Mouse (Mus musculus) ovary, postnatal 10 days (tissue): ENCODE results near the gene Dtx3.
"Not testable (repeated sequence)": the region's sequence is repeated elsewhere in the genome, so short reads cannot be mapped to it uniquely, and the experiment has no call there.

ENCODE experiments used
- DNase-seq: peaks from one replicate; pipeline ENCODE4 v3.0.0; 2022; ENCODE audit warnings: low spot score

Dtx3 gene

GRCm38 (mm10) chr10:127165654-127166403 lies 29.7 kb downstream of the Dtx3 start:
- no peak for DNase-seq

DNA sequence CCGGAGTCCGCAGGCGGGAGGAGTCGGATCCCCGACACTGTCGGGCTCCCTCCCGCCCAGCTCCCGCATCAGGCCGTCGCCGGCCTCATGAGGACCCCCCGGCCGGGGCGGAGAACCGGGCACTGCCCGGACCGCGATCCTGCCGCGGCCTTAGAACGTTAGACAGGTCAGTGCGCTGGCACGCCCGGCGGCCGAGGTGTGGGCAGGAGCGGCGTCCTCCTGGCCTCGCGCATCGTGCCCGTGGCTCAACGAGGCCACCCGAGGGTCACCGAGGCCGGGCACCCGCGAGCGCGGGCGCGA lies 30.2 kb downstream of the Dtx3 start:
- no peak for DNase-seq

DNA sequence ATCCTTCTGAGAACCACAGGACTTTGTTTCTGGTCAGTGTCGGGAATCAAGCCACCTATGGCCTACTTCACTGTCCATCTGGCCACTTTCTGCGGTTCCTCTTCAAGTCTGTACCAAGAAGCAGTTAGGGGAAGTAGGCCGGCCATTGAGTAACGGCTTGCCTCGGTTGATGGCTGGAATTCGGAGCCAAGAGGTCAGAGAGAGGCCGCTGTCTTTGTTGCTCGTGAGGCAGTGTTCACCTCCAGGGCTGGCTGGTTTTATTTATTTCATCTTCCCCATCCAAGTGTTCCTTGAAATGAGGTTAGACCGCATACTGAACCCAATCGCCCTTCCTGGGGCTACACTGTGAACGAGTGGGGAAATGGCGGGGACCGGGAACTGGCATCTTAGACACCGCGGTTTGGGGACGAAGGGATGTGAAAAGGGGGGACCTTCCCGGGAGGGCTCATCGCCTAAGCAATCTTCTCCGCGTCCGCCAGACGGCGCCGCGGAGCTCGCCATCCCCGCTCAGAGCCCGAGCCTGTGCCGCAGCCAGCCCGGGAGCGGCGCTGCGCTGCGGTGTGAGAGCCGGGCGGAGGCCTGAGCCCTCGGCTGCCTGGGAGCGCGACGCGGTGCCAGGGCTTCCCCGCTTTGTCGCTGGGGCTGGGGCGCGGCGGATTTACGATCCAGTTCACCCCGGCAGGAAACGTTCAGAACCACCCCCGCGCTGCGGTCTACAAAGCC lies 30.7 kb downstream of the Dtx3 start, which contains the start of gene B4galnt1:
TSS of gene B4galnt1 (plus strand) at position 595 of the 723 bp plus-strand sequence.
- peak; percentile 44 for DNase-seq

DNA sequence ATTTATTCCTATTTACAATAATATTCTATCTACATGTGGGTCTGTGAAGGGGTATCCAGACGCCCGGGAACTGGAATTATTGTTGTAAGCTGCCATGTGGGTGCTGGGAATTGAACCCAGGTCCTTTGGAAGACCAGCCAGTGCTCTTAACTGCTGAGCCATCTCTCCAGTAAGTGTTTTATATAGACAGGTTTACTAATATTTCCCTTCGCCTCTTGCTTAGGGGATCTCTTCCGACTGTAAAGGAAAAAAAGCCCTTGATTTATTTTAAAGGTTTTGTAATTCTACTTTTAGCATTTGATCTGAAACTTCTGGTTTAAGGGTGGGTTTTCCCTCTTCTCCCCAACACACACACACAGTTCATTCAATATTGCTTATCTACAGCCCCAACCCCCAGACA lies 31.3 kb downstream of the Dtx3 start:
- DNase-seq, result no peak

DNA sequence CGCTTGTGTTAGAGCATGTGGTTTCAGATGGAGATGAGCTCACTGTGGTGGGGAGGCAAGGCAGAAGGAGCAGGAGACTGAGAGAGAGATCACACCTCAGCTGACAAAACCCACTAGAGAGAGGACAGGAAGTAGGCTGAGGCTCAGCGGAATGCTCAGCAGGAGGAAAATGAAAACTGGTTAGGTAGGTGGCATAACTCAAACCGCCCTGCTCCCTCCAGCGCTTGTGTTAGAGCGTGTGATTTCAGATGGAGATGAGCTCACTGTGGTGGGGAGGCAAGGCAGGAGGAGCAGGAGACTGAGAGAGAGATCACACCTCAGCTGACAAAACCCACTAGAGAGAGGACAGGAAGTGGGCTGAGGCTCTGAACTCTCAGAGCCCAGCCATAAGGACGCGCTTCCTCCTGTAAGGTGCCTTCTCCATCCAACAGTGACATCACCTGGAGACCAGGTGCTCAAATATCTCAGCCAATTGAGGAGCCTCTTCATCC lies 32.7 kb downstream of the Dtx3 start:
- not testable (repeated sequence) for DNase-seq

DNA sequence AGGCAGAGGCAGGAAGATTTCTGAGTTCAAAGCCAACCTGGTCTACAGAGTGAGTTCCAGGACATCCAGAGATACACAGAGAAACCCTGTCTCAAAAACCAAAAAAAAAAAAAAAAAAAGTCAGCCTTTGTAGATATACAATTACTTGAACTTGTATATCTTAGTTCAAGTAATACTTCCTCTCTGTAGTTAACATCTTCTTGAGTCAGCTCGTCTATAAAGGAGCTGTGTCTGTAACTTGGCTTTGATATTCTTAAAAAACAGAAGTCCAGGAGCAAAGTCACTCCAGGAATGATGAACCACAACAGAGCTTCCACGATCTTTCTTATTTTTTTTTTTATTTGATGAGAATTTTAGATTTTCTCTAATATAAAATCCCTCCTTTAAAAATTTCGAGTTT lies 34.8 kb downstream of the Dtx3 start:
- DNase-seq, result no peak

- DNase-seq, result no peak
Measured at GRCm38 (mm10) chr10:127160081-127160480, 35.4 kb downstream of the Dtx3 start.

DNA sequence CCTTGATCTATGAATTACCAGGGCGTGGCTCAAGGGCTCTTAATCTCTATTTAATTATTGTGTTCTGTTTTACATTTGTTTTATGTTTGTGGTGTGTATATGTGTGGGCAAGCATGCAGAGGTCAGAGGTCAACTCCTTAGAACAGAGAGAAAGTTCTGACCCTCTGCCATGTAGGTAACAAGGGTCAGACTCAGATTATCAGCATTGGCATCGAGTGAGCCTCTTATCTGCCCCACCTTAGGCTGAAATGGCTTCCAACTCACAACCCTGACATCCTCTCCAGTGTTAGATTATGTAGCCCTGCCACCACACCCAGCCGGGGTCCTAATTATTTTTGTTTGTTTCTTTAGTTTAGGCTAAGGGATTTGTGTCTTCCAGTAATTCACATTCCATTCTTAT lies 37.1 kb downstream of the Dtx3 start:
- no peak for DNase-seq

GRCm38 (mm10) chr10:127156511-127156910 lies 39.0 kb downstream of the Dtx3 start:
- no peak for DNase-seq

- no peak for DNase-seq
Measured at GRCm38 (mm10) chr10:127156089-127156488, 39.4 kb downstream of the Dtx3 start.

- no peak for DNase-seq
Measured at GRCm38 (mm10) chr10:127154652-127155051, 40.9 kb downstream of the Dtx3 start.

GRCm38 (mm10) chr10:127154241-127154640 lies 41.3 kb downstream of the Dtx3 start:
- no peak for DNase-seq

GRCm38 (mm10) chr10:127153323-127153722 lies 42.2 kb downstream of the Dtx3 start:
- no peak for DNase-seq

DNA sequence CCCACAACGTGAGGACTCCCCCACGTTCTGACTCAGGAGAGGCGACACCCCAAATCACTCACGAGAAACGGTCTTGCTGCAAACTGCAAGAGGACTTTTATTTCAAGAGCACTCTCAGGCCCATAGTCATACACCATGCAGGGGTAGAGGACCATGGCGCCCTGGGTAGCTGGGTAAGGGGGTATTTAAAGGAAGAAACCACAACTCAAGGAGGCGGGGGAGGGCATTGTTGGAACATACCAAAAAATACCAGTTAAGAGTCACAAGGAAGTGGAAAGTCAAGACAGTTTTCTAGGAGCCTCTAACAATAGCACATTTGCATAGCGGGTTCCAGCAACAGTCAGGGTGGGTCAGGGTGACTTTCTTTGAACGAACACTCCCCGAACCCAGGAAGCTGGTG lies 43.0 kb downstream of the Dtx3 start:
- DNase-seq, result not testable (repeated sequence)

DNA sequence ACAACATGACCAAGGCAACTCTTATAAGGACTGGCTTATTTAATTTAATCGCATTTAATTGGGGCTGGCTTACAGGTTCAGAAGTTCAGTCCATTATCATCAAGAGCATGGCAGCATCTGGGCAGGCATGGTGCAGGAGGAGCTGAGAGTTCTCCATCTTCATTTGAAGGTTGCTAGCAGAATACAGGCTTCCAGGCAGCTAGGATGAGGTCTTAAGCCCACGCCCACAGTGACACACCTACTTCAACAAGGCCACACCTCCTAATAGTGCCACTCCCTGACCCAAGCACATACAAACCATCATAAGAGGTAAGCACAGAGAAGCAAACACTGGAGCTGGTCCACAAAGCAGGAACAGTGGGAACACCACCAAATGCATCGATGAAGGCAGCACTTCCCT lies 44.3 kb downstream of the Dtx3 start:
- not testable (repeated sequence) for DNase-seq

DNA sequence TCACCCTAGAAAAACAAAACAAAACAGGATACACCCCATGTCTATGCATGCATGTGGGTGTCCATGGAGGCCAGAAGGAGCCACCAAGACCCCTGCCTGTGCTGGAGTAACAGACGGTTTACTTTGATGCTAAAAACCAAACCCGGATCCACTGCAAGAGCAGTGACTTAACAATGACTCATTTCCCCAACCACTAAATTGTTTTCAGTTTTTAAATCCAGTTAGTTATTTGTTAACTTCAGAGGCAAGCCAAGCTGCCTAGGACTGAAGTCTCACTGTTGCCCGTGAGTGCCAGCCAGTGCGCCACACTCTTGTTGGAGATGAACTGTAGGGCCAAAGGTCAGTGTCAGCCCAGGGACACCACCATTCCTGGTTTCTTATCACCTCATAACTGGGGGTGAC lies 45.1 kb downstream of the Dtx3 start:
- DNase-seq, result no peak

DNA sequence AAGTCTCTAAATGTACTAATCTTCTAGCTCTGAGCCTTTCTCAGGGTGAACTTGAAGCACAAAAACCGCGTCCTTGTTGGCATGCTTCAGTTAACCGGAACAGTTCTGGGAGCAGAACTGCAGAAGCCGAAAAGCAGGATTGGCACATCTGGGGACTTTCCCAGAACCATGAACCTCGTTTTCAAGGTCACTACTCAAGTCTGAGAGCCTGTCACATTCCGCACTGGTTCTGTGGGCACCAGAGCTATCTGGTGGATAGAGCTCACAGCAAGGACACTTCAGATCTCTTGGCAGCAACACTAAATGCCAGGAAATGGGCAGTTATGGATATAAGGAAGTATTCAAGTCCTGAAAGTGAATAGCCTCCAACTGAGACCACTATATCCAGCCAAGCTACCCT lies 48.4 kb downstream of the Dtx3 start:
- DNase-seq, result no peak

DNA sequence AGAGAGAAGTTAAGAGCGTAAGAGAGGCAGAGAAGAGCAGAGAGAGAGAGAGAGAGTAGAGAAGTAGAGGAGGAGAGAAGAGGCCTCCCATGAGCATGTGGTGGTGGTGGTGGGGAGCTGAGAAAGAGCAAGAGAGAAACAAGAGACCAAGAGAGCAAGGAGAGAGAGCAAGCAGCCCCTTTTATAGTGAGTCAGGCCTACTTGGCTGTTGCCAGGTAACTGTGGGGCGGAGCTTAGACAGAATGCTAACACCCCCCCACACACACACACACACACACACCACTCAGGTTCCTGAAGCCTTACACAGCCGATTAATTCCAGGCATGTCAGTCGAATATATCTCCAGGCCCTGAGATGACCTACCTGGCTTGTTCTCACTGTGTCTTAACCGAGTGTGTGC lies 50.2 kb downstream of the Dtx3 start:
- no peak for DNase-seq

- DNase-seq, result no peak
Measured at GRCm38 (mm10) chr10:127144536-127144935, 51.0 kb downstream of the Dtx3 start.

GRCm38 (mm10) chr10:127143228-127143627 lies 52.3 kb downstream of the Dtx3 start:
- DNase-seq, result no peak

DNA sequence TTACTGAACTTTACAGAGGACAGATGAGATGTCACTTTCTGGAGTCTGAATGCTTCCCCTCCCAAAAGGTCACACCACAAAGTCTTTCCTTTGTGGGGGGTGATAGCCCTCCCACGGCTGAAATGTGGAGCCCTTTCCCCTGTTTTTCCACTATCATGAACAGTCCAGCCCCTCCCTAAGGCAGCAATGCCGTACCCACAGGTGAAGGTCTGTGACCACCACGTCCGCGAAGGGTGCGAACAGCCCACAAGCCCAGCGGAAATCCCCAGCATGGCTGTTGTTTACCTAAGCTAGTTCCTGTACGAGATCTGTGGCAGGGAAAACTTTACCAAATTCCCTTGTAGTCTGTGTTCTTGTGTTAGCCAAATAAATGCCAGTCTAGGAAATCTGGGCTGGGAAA lies 54.0 kb downstream of the Dtx3 start:
- DNase-seq, result no peak

DNA sequence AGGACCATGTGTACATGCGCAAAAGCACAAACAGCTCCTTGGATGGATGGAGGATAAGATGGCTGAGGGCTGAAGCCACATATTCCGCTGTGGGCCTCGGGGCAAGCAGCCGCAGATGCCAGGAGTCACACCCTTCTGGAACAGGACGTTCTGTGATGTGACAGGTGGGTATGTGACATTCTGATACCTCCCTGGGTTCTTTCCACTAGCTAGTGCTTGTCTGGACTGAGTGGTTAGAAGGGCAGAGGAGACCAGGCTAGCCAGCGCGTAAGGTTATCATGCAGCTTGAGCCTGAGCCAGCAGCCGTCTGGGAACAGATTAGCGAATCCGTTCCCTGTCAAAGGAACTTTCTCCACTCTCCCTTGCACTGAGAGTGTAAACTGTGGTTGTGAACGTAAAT lies 54.6 kb downstream of the Dtx3 start:
- DNase-seq, result no peak
